Mouse (Mus musculus): ENCODE results near the gene Fndc4. TPM values are rescaled to one million over a fixed set of nuclear protein-coding genes. Genes with fewer than 3 reads are reported as not detected.

Gene Fndc4
- polyA plus RNA-seq, 1 experiment = 17.7 TPM

GRCm38 (mm10) chr5:31312806-31313205, 16.9 kb upstream of the Fndc4 start:
- Histone ChIP-seq H3K36me3 (ENCODE audit: control insufficient read depth, insufficient read depth) (no peaks in the 10 kb centered on the region), H3K27me3 (ENCODE audit: control insufficient read depth, insufficient read depth, insufficient read length) (peaks cover 39% of the 10 kb centered on the region), H3K79me3 (ENCODE audit: low read depth) (no peaks in the 10 kb centered on the region), H3ac (ENCODE audit: control insufficient read depth, insufficient read length, low read depth) (no peak overlapping the region), H3K4me3 (ENCODE audit: insufficient read depth, poor library complexity, severe bottlenecking) (no peak overlapping the region), H3K79me2 (ENCODE audit: control insufficient read depth, insufficient read depth) (no peaks in the 10 kb centered on the region)
- no peak for TF ChIP-seq USF1 (IDR thresholded peaks at IDR 0.05; ENCODE audit: low read depth)
- TF ChIP-seq MAX (IDR thresholded peaks at IDR 0.05) = no peak
- TF ChIP-seq MYOG (IDR thresholded peaks at IDR 0.05; ENCODE audit: control insufficient read depth, extremely low read depth, insufficient read length) = no peak
- no peak for TF ChIP-seq CTCF (IDR thresholded peaks at IDR 0.05; ENCODE audit: control insufficient read depth, insufficient read depth, insufficient read length)
- no peak for TF ChIP-seq MYOD1 (IDR thresholded peaks at IDR 0.05; ENCODE audit: control insufficient read depth, insufficient read length, low read depth)
- TF ChIP-seq FOSL1 (IDR thresholded peaks at IDR 0.05; ENCODE audit: insufficient read depth, low read length, poor library complexity, severe bottlenecking) = no peak
- TF ChIP-seq CEBPB (IDR thresholded peaks at IDR 0.05; ENCODE audit: low read depth) = no peak

DNA sequence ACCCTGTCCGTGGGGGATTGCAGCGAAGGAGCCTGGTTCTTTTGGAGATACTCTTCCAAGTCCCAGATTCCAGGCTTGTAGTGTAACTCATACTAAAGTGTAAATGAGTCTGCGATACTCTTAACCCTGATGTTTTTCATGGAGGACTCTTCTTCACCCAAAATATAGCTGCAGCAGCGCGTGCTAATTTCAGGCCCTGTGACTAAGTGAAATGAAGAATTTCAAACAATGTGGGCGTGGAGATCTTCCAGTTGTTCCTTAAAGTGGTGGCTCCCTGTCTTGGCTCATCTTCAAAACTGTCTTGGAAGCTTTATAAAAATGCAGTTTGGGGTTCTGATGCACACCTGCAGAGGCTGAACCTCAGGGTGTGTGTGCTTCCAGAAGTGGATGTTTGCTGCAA, 7.2 kb upstream of the Fndc4 start:
- Histone ChIP-seq H3ac (ENCODE audit: control insufficient read depth, insufficient read length, low read depth) (no peak overlapping the region), H3K79me3 (ENCODE audit: low read depth) (no peaks in the 10 kb centered on the region), H3K27me3 (ENCODE audit: control insufficient read depth, insufficient read depth, insufficient read length) (peaks cover 27% of the 10 kb centered on the region), H3K4me3 (ENCODE audit: insufficient read depth, poor library complexity, severe bottlenecking) (no peak overlapping the region), H3K79me2 (ENCODE audit: control insufficient read depth, insufficient read depth) (no peaks in the 10 kb centered on the region), H3K36me3 (ENCODE audit: control insufficient read depth, insufficient read depth) (no peaks in the 10 kb centered on the region)
- TF ChIP-seq MYOD1 (IDR thresholded peaks at IDR 0.05; ENCODE audit: control insufficient read depth, insufficient read length, low read depth) = no peak
- TF ChIP-seq MYOG (IDR thresholded peaks at IDR 0.05; ENCODE audit: control insufficient read depth, extremely low read depth, insufficient read length) = no peak
- no peak for TF ChIP-seq USF1 (IDR thresholded peaks at IDR 0.05; ENCODE audit: low read depth)
- TF ChIP-seq CEBPB (IDR thresholded peaks at IDR 0.05; ENCODE audit: low read depth) = no peak
- TF ChIP-seq FOSL1 (IDR thresholded peaks at IDR 0.05; ENCODE audit: insufficient read depth, low read length, poor library complexity, severe bottlenecking) = no peak
- no peak for TF ChIP-seq MAX (IDR thresholded peaks at IDR 0.05)

DNA sequence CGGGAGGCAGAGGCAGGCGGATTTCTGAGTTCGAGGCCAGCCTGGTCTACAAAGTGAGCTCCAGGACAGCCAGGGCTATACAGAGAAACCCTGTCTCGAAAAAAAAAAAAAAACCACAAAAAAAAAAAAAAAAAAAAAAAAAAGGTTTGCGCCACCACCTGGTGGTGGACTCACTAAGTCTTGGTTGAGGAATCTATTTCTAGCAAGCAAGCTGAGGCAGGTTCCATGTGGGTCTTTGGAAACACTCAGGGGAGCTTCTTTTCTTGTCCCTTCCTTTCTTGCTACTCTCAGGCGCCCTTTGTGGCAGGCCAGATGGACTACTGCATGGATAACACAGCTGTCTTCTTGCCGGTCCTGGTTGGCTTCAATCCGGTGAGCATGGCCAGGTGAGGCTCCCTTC, 6.0 kb upstream of the Fndc4 start:
- H3K79me3 ChIP-seq (ENCODE audit: low read depth) = no peaks in the 10 kb centered on the region
- no peak overlapping the region for H3K4me3 ChIP-seq (ENCODE audit: insufficient read depth, poor library complexity, severe bottlenecking)
- no peaks in the 10 kb centered on the region for H3K36me3 ChIP-seq (ENCODE audit: control insufficient read depth, insufficient read depth)
- no peaks in the 10 kb centered on the region for H3K79me2 ChIP-seq (ENCODE audit: control insufficient read depth, insufficient read depth)
- TF ChIP-seq MYOG (IDR thresholded peaks at IDR 0.05; ENCODE audit: control insufficient read depth, extremely low read depth, insufficient read length) = no peak
- H3ac ChIP-seq (ENCODE audit: control insufficient read depth, insufficient read length, low read depth) = no peak overlapping the region
- H3K27me3 ChIP-seq (ENCODE audit: control insufficient read depth, insufficient read depth, insufficient read length) = peaks cover 26% of the 10 kb centered on the region

DNA sequence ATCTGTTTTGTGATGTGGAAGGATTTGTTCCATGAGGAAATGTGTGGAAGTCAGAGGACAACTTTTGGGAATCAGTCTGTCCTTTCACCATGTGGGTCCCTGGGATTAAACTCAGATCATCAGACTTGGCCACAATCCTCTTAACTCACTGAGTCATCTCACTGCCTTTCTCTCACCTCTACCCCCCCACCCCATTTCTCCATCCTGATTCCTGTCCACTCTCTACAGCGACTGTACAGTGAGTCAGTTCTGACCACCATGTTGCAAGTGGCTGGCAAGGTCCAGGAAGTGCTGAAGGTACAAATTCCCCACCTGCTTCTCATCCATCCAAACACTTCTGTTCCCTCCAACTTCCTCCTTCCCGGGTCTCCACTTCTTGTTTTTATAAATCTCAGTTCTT, 2.6 kb upstream of the Fndc4 start:
- Histone ChIP-seq H3K36me3 (ENCODE audit: control insufficient read depth, insufficient read depth) (no peaks in the 10 kb centered on the region), H3ac (ENCODE audit: control insufficient read depth, insufficient read length, low read depth) (no peak overlapping the region), H3K79me3 (ENCODE audit: low read depth) (no peaks in the 10 kb centered on the region), H3K79me2 (ENCODE audit: control insufficient read depth, insufficient read depth) (no peaks in the 10 kb centered on the region), H3K27me3 (ENCODE audit: control insufficient read depth, insufficient read depth, insufficient read length) (peaks cover 25% of the 10 kb centered on the region), H3K4me3 (ENCODE audit: insufficient read depth, poor library complexity, severe bottlenecking) (no peak overlapping the region)
- TF ChIP-seq FOSL1 (IDR thresholded peaks at IDR 0.05; ENCODE audit: insufficient read depth, low read length, poor library complexity, severe bottlenecking) (no peak), CTCF (IDR thresholded peaks at IDR 0.05; ENCODE audit: control insufficient read depth, insufficient read depth, insufficient read length) (no peak), MYOG (IDR thresholded peaks at IDR 0.05; ENCODE audit: control insufficient read depth, extremely low read depth, insufficient read length) (no peak), MYOD1 (IDR thresholded peaks at IDR 0.05; ENCODE audit: control insufficient read depth, insufficient read length, low read depth) (no peak), USF1 (IDR thresholded peaks at IDR 0.05; ENCODE audit: low read depth) (no peak), CEBPB (IDR thresholded peaks at IDR 0.05; ENCODE audit: low read depth) (no peak)

DNA sequence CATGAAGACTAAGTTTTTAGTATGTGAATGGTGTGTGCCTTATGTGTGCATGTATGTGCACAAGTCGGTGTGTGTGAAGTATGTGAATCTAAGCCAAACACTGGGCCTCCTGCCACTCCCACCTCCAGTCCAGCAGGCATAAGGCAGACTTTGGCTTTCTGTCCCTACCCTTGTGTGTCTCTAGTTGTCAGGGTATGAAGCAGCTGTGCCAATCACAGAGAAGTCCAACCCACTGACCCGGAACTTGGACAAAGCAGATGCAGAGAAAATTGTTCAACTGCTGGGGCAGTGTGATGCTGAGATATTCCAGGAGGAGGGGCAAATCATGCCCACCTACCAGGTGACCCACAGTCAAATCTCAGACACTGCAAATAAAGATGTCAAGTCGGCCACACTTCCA, 2.1 kb upstream of the Fndc4 start:
- no peaks in the 10 kb centered on the region for H3K36me3 ChIP-seq (ENCODE audit: control insufficient read depth, insufficient read depth)
- no peak overlapping the region for H3ac ChIP-seq (ENCODE audit: control insufficient read depth, insufficient read length, low read depth)
- no peaks in the 10 kb centered on the region for H3K79me2 ChIP-seq (ENCODE audit: control insufficient read depth, insufficient read depth)
- H3K27me3 ChIP-seq (ENCODE audit: control insufficient read depth, insufficient read depth, insufficient read length) = peaks cover 25% of the 10 kb centered on the region
- TF ChIP-seq USF1 (IDR thresholded peaks at IDR 0.05; ENCODE audit: low read depth) = no peak
- TF ChIP-seq MYOG (IDR thresholded peaks at IDR 0.05; ENCODE audit: control insufficient read depth, extremely low read depth, insufficient read length) = no peak
- no peak for TF ChIP-seq CTCF (IDR thresholded peaks at IDR 0.05; ENCODE audit: control insufficient read depth, insufficient read depth, insufficient read length)
- TF ChIP-seq MYOD1 (IDR thresholded peaks at IDR 0.05; ENCODE audit: control insufficient read depth, insufficient read length, low read depth) = no peak
- TF ChIP-seq MAX (IDR thresholded peaks at IDR 0.05) = no peak
- no peak for TF ChIP-seq FOSL1 (IDR thresholded peaks at IDR 0.05; ENCODE audit: insufficient read depth, low read length, poor library complexity, severe bottlenecking)
- no peak for TF ChIP-seq CEBPB (IDR thresholded peaks at IDR 0.05; ENCODE audit: low read depth)
- no peak overlapping the region for H3K4me3 ChIP-seq (ENCODE audit: insufficient read depth, poor library complexity, severe bottlenecking)
- H3K79me3 ChIP-seq (ENCODE audit: low read depth) = no peaks in the 10 kb centered on the region

- no peaks in the 10 kb centered on the region for H3K79me3 ChIP-seq (ENCODE audit: low read depth)
- H3ac ChIP-seq (ENCODE audit: control insufficient read depth, insufficient read length, low read depth) = no peak within 1 kb of the TSS
- no peaks in the 10 kb centered on the region for H3K36me3 ChIP-seq (ENCODE audit: control insufficient read depth, insufficient read depth)
- no peaks in the 10 kb centered on the region for H3K79me2 ChIP-seq (ENCODE audit: control insufficient read depth, insufficient read depth)
- H3K4me3 ChIP-seq (ENCODE audit: insufficient read depth, poor library complexity, severe bottlenecking) = no peak within 1 kb of the TSS
- TF ChIP-seq MAX (IDR thresholded peaks at IDR 0.05) = no peak
- TF ChIP-seq MYOG (IDR thresholded peaks at IDR 0.05; ENCODE audit: control insufficient read depth, extremely low read depth, insufficient read length) = no peak
- no peak for TF ChIP-seq FOSL1 (IDR thresholded peaks at IDR 0.05; ENCODE audit: insufficient read depth, low read length, poor library complexity, severe bottlenecking)
- TF ChIP-seq USF1 (IDR thresholded peaks at IDR 0.05; ENCODE audit: low read depth) = no peak
- no peak for TF ChIP-seq CEBPB (IDR thresholded peaks at IDR 0.05; ENCODE audit: low read depth)
- TF ChIP-seq CTCF (IDR thresholded peaks at IDR 0.05; ENCODE audit: control insufficient read depth, insufficient read depth, insufficient read length) = no peak
- no peak for TF ChIP-seq MYOD1 (IDR thresholded peaks at IDR 0.05; ENCODE audit: control insufficient read depth, insufficient read length, low read depth)
- peaks cover 25% of the 10 kb centered on the region for H3K27me3 ChIP-seq (ENCODE audit: control insufficient read depth, insufficient read depth, insufficient read length)
These were observed 1.3 kb upstream of the Fndc4 start, which contains the start of gene Gckr for GRCm38 (mm10) chr5:31297047-31297757. Gene Gckr (plus strand): TSS chr5:31297443.
